Mouse (Mus musculus) intestine, postnatal 0 days (tissue): ENCODE measurements around the gene Fam214a. TPM values are rescaled to one million over a fixed set of nuclear protein-coding genes. Genes with fewer than 3 reads are reported as not detected.

Experiments used
- ATAC-seq: fragments of 200-750 bp; cut with Nextera tagmentation; 2 replicates; pipeline ENCODE4 v1.8.0; 2017; ENCODE audit warnings: mild to moderate bottlenecking, moderate TSS enrichment, moderate library complexity
- H3K27ac ChIP-seq: fragments of 300-500 bp; sonication (generic); 2 replicates; pipeline ENCODE4 v1.5.1; 2014; ENCODE audit warnings: mild to moderate bottlenecking, low read depth, low read length, moderate library complexity
- H3K27me3 ChIP-seq: fragments of 300-500 bp; sonication (generic); replicated peaks from 2 replicates; pipeline ENCODE4 v1.6.1; 2014; ENCODE audit warnings: low read length, mixed read lengths; ENCODE audit not compliant: control insufficient read depth, insufficient read depth
- H3K36me3 ChIP-seq: fragments of 300-500 bp; sonication (generic); 2 replicates; pipeline ENCODE4 v1.6.1; 2014; ENCODE audit warnings: mild to moderate bottlenecking, moderate library complexity; ENCODE audit not compliant: control insufficient read depth, insufficient read depth
- H3K4me1 ChIP-seq: fragments of 300-500 bp; sonication (generic); replicated peaks from 2 replicates; pipeline ENCODE4 v1.6.1; 2014; ENCODE audit warnings: antibody characterized with exemption, low read length, mixed read lengths; ENCODE audit not compliant: control insufficient read depth, insufficient read depth
- H3K4me2 ChIP-seq: fragments of 300-500 bp; sonication (generic); replicated peaks from 2 replicates; pipeline ENCODE4 v1.6.1; 2014; ENCODE audit warnings: low read depth, mild to moderate bottlenecking, moderate library complexity
- H3K4me3 ChIP-seq: fragments of 300-500 bp; sonication (generic); 2 replicates; pipeline ENCODE4 v1.5.1; 2014; ENCODE audit warnings: low read depth, low read length
- H3K9ac ChIP-seq: fragments of 300-500 bp; sonication (generic); 2 replicates; pipeline ENCODE4 v1.6.1; 2014; ENCODE audit warnings: mild to moderate bottlenecking, low read depth, low read length
- H3K9me3 ChIP-seq: fragments of 300-500 bp; sonication (generic); 2 replicates; pipeline ENCODE4 v1.6.1; 2016; ENCODE audit warnings: mixed run types; ENCODE audit not compliant: control insufficient read depth
- CTCF ChIP-seq: sonication (generic); IDR thresholded peaks from 2 replicates; pipeline ENCODE4 v1.5.1; 2016; ENCODE audit warnings: low read depth, mild to moderate bottlenecking, control low read depth, antibody characterized with exemption, moderate library complexity
- WGBS: fragments of 180-500 bp; shearing (Covaris S2); extraction: QIAGEN DNeasy Blood & Tissue Kit; methylation state at CpG from one replicate; pipeline ENCODE4 v1.1.7; 2014; 5-methylcytosine and 5-hydroxymethylcytosine counted together
- polyA plus RNA-seq: library from polyadenylated mRNA; unstranded; fragments of >200 nt; fragmentation: Nextera tagmentation; extraction: Ambion mirVana; gene quantifications from 2 replicates; pipeline ENCODE4 v1.2.1, GENCODE M21; 2015

Gene Fam214a
- polyA plus RNA-seq, result 5.1 and 5.7 TPM in 2 replicates

- TF ChIP-seq CTCF, result no peak
- Histone ChIP-seq H3K4me1 (no peaks in the 10 kb centered on the region), H3K36me3 (no peaks in the 10 kb centered on the region), H3K4me2 (peak within 1 kb of the TSS; percentile 99), H3K9me3 (no peaks in the 10 kb centered on the region), H3K27ac (peak within 1 kb of the TSS; percentile 94), H3K27me3 (no peaks in the 10 kb centered on the region), H3K4me3 (peak within 1 kb of the TSS; percentile 95), H3K9ac (peak within 1 kb of the TSS; percentile 74)
- peak; percentile 93 for ATAC-seq
- WGBS, result under 1% methylated on average over 54 of the region's 59 CpGs
Measured at GRCm38 (mm10) chr9:74952756-74953247, at the start of gene Fam214a. TSS of gene Fam214a (plus strand) at chr9:74952884.

- H3K27ac ChIP-seq, result no peak overlapping the region
- no peak overlapping the region for H3K9ac ChIP-seq
- 6% methylated on average over 7 of the region's 7 CpGs for WGBS
- peak; percentile 64; the same call in 1 of the 2 replicates for ATAC-seq
- H3K27me3 ChIP-seq, result no peaks in the 10 kb centered on the region
- H3K9me3 ChIP-seq, result no peaks in the 10 kb centered on the region
- no peak overlapping the region for H3K4me3 ChIP-seq
- no peaks in the 10 kb centered on the region for H3K4me1 ChIP-seq
- 0 out of 2 replicates have a peak overlapping the region, but pooled peaks have one; percentile 3 for H3K4me2 ChIP-seq
- H3K36me3 ChIP-seq, result no peaks in the 10 kb centered on the region
- TF ChIP-seq CTCF, result peak; percentile 95
Measured at GRCm38 (mm10) chr9:74904866-74905508, 47.7 kb upstream of the Fam214a start.

GRCm38 (mm10) chr9:74906951-74907350 is 45.7 kb upstream of the Fam214a start:
- no peaks in the 10 kb centered on the region for H3K36me3 ChIP-seq
- ATAC-seq, result peak; percentile 63
- WGBS, result 23% methylated on average over 4 of the region's 4 CpGs

GRCm38 (mm10) chr9:74909245-74909644 is 43.4 kb upstream of the Fam214a start:
- ATAC-seq, result no peak
- no peak overlapping the region for H3K4me3 ChIP-seq
- no peaks in the 10 kb centered on the region for H3K4me1 ChIP-seq
- H3K36me3 ChIP-seq, result no peaks in the 10 kb centered on the region
- WGBS, result 60% methylated on average over 15 of the region's 15 CpGs
- no peak overlapping the region for H3K9ac ChIP-seq
- no peak for TF ChIP-seq CTCF
- no peaks in the 10 kb centered on the region for H3K27me3 ChIP-seq
- H3K9me3 ChIP-seq, result no peaks in the 10 kb centered on the region
- no peak overlapping the region for H3K27ac ChIP-seq
- no peak overlapping the region for H3K4me2 ChIP-seq

More at GRCm38 (mm10) chr9:74906951-74907350, 45.7 kb upstream of the Fam214a start:
- Histone ChIP-seq H3K27ac (no peak overlapping the region), H3K4me1 (no peaks in the 10 kb centered on the region), H3K9me3 (no peaks in the 10 kb centered on the region), H3K4me3 (no peak overlapping the region), H3K4me2 (no peak overlapping the region), H3K9ac (no peak overlapping the region), H3K27me3 (no peaks in the 10 kb centered on the region)
- no peak for TF ChIP-seq CTCF

GRCm38 (mm10) chr9:74910226-74910759 is 42.4 kb upstream of the Fam214a start:
- Histone ChIP-seq H3K27me3 (no peaks in the 10 kb centered on the region), H3K4me3 (no peak overlapping the region), H3K9ac (no peak overlapping the region), H3K27ac (no peak overlapping the region), H3K9me3 (no peaks in the 10 kb centered on the region), H3K4me2 (no peak overlapping the region), H3K4me1 (no peaks in the 10 kb centered on the region), H3K36me3 (no peaks in the 10 kb centered on the region)
- TF ChIP-seq CTCF, result no peak
- ATAC-seq, result 0 out of 2 replicates have a peak, but pooled peaks have one; percentile 26
- WGBS, result 59% methylated on average over 6 of the region's 6 CpGs

GRCm38 (mm10) chr9:74911430-74911829 is 41.3 kb upstream of the Fam214a start:
- H3K36me3 ChIP-seq, result no peaks in the 10 kb centered on the region
- no peak for ATAC-seq
- no peak overlapping the region for H3K4me2 ChIP-seq
- no peak overlapping the region for H3K4me3 ChIP-seq
- 70% methylated on average over 4 of the region's 4 CpGs for WGBS
- no peaks in the 10 kb centered on the region for H3K4me1 ChIP-seq
- H3K27me3 ChIP-seq, result no peaks in the 10 kb centered on the region
- no peak overlapping the region for H3K27ac ChIP-seq
- TF ChIP-seq CTCF, result no peak
- H3K9me3 ChIP-seq, result no peaks in the 10 kb centered on the region
- H3K9ac ChIP-seq, result no peak overlapping the region
